Mouse (Mus musculus): ENCODE results near the gene Rs1.

GRCm38 (mm10) chrX:160766233-160766616 is 1.6 kb upstream of the Rs1 start:
- TF ChIP-seq CTCF (IDR thresholded peaks at IDR 0.05; ENCODE audit: low read depth, low read length), result no peak
- no peak for TF ChIP-seq POLR2A (IDR thresholded peaks at IDR 0.05; ENCODE audit: extremely low read depth, insufficient read depth, low read length)
